In the genomic region with DNA sequence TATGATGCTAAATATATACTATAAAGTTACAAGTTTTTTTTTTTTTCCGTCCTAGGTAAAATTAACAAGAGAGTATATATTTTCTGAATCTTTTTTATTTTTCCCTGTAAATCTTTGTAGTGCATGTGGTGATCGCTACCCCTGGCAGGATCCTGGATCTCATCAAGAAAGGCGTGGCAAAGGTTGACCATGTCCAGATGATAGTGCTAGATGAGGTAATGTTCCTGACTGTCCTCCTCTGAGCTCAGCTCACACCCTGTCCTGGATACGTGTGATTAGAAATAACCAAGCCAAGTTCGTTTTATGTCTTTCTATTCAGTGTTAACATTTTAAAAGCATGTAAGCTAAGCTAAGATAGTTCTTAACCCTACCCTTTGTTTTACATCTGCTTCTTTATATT, we compare ENCODE assay signal across 23 mouse cellular contexts. TPM values are rescaled to one million over a fixed set of nuclear protein-coding genes. Genes with fewer than 3 reads are reported as not detected.
DNase-seq lines count a peak whose midpoint lies in the region; ATAC-seq and TF ChIP-seq lines count a peak whose summit lies in the region.
"Had no signal": no experiment of that assay in that cellular context is flagged by ENCODE, and none has a peak within 500 bp of the region (broad histone marks: within the 10 kb centered on the region; RNA-seq: fewer than 3 reads in every experiment).

No protein-coding gene starts in this region.

- no peak overlapping the region for H3K4me2 ChIP-seq in liver, embryonic 12.5 days
- no peak overlapping the region for H3K4me2 ChIP-seq in liver, embryonic 16.5 days (ENCODE audit: low read depth, low read length)
- H3K4me2 ChIP-seq in stomach, postnatal 0 days (replicated peaks; ENCODE audit: low read depth) = no peak overlapping the region
- H3K4me2 ChIP-seq in forebrain, embryonic 16.5 days (ENCODE audit: low read length) = no peak overlapping the region
- H3K4me2 ChIP-seq: embryonic facial prominence, embryonic 12.5 days; forebrain, embryonic 13.5 days; heart, embryonic 13.5 days; hindbrain, embryonic 12.5 days had no signal

- no peaks in the 10 kb centered on the region for H3K9me3 ChIP-seq in liver, embryonic 12.5 days (replicated peaks)
- no peaks in the 10 kb centered on the region for H3K9me3 ChIP-seq in liver, embryonic 16.5 days (replicated peaks; ENCODE audit: control insufficient read depth, low read length)
- no peaks in the 10 kb centered on the region for H3K9me3 ChIP-seq in stomach, postnatal 0 days (ENCODE audit: control insufficient read depth, low read length)
- H3K9me3 ChIP-seq in forebrain, embryonic 16.5 days (ENCODE audit: control insufficient read depth, low read length) = no peaks in the 10 kb centered on the region
- H3K9me3 ChIP-seq: embryonic facial prominence, embryonic 12.5 days; forebrain, embryonic 13.5 days; heart, embryonic 13.5 days; hindbrain, embryonic 12.5 days had no signal

- 0 out of 2 replicates have a peak, but pooled peaks cover 6% of the 10 kb centered on the region for H3K4me1 ChIP-seq in liver, embryonic 12.5 days
- no peaks in the 10 kb centered on the region; the same call in 1 of the 2 replicates for H3K4me1 ChIP-seq in liver, embryonic 16.5 days (ENCODE audit: control insufficient read depth, low read depth, low read length)
- no peaks in the 10 kb centered on the region for H3K4me1 ChIP-seq in stomach, postnatal 0 days (replicated peaks; ENCODE audit: control insufficient read depth, insufficient read depth)
- H3K4me1 ChIP-seq in forebrain, embryonic 16.5 days (replicated peaks; ENCODE audit: control insufficient read depth, insufficient read depth, low read length) = no peaks in the 10 kb centered on the region
- H3K4me1 ChIP-seq: embryonic facial prominence, embryonic 12.5 days; hindbrain, embryonic 12.5 days had no signal

- H3K27me3 ChIP-seq in liver, embryonic 12.5 days (replicated peaks) = no peaks in the 10 kb centered on the region
- H3K27me3 ChIP-seq in liver, embryonic 16.5 days (ENCODE audit: control insufficient read depth, insufficient read depth, low read depth, low read length) = no peaks in the 10 kb centered on the region
- H3K27me3 ChIP-seq in stomach, postnatal 0 days (ENCODE audit: control insufficient read depth, insufficient read depth, low read length) = no peaks in the 10 kb centered on the region
- H3K27me3 ChIP-seq in forebrain, embryonic 16.5 days (replicated peaks; ENCODE audit: control insufficient read depth, insufficient read depth, low read length) = no peaks in the 10 kb centered on the region
- H3K27me3 ChIP-seq: CH12.LX; embryonic facial prominence, embryonic 12.5 days; forebrain, embryonic 13.5 days; heart, embryonic 13.5 days; hindbrain, embryonic 12.5 days had no signal

- no peak overlapping the region for H3K27ac ChIP-seq in liver, embryonic 12.5 days
- no peak overlapping the region for H3K27ac ChIP-seq in liver, embryonic 16.5 days (ENCODE audit: low read length)
- H3K27ac ChIP-seq in stomach, postnatal 0 days (replicated peaks) = no peak overlapping the region
- no peak overlapping the region for H3K27ac ChIP-seq in forebrain, embryonic 16.5 days (ENCODE audit: low read length)
- H3K27ac ChIP-seq: embryonic facial prominence, embryonic 12.5 days; forebrain, embryonic 13.5 days; gastrocnemius, adult 2 months; heart, embryonic 13.5 days; hindbrain, embryonic 12.5 days had no signal

- TF ChIP-seq CTCF in stomach, postnatal 0 days (IDR thresholded peaks at IDR 0.05; ENCODE audit: low read depth) = no peak

- no peak for TF ChIP-seq EP300 in stomach, postnatal 0 days (optimal IDR thresholded peaks at IDR 0.05)

- peak; percentile 71; the same call in 1 of the 2 replicates for ATAC-seq in liver, embryonic 12.5 days
- ATAC-seq in liver, embryonic 16.5 days (ENCODE audit: low read depth) = peak; percentile 73
- ATAC-seq in stomach, postnatal 0 days (ENCODE audit: low FRiP score, low TSS enrichment) = no peak
- no peak for ATAC-seq in forebrain, embryonic 16.5 days
- ATAC-seq: forebrain, embryonic 13.5 days; hindbrain, embryonic 16.5 days; inflammation-experienced regulatory T-cells, adult 6 months had no signal

- H3K9ac ChIP-seq in liver, embryonic 12.5 days = no peak overlapping the region
- H3K9ac ChIP-seq in liver, embryonic 16.5 days (ENCODE audit: low read depth, low read length) = no peak overlapping the region
- no peak overlapping the region for H3K9ac ChIP-seq in stomach, postnatal 0 days (ENCODE audit: low read length)
- H3K9ac ChIP-seq in forebrain, embryonic 16.5 days (replicated peaks; ENCODE audit: low read depth, low read length) = no peak overlapping the region
- H3K9ac ChIP-seq: embryonic facial prominence, embryonic 12.5 days; forebrain, embryonic 13.5 days; heart, embryonic 13.5 days; hindbrain, embryonic 12.5 days had no signal

- peak; percentile 15 for DNase-seq in MN1 (ENCODE audit: low spot score)
- peak; percentile 21 for DNase-seq in c-Kit-positive CD71-positive TER-119-negative erythroid progenitor cells, embryonic 14.5 days (ENCODE audit: low read depth)
- no peak for DNase-seq in stomach, postnatal 0 days (ENCODE audit: low spot score)
- DNase-seq in lung, adult 18-20 months = no peak
- DNase-seq: adrenal gland, adult 8-10 months; cerebellum, adult 2 months; cerebellum, postnatal 10 days; embryo, embryonic 11 days; gastrocnemius, adult 2 months; gastrocnemius, postnatal 25 days; heart, postnatal 4 days had no signal

- no peak overlapping the region for H3K4me3 ChIP-seq in liver, embryonic 12.5 days
- H3K4me3 ChIP-seq in liver, embryonic 16.5 days (ENCODE audit: low read depth, low read length) = no peak overlapping the region
- no peak overlapping the region for H3K4me3 ChIP-seq in stomach, postnatal 0 days (ENCODE audit: low read depth, low read length)
- H3K4me3 ChIP-seq in forebrain, embryonic 16.5 days (replicated peaks; ENCODE audit: low read length) = no peak overlapping the region
- H3K4me3 ChIP-seq: embryonic facial prominence, embryonic 12.5 days; forebrain, embryonic 13.5 days; gastrocnemius, adult 2 months; heart, embryonic 13.5 days; hindbrain, embryonic 12.5 days had no signal

- 55% methylated on average over 5 of the region's 5 CpGs for WGBS in liver, embryonic 12.5 days (ENCODE audit: insufficient replicate concordance)
- WGBS in liver, embryonic 16.5 days (ENCODE audit: insufficient replicate concordance) = 53% methylated on average over 5 of the region's 5 CpGs
- WGBS in stomach, postnatal 0 days = 82% methylated on average over 5 of the region's 5 CpGs
- WGBS in forebrain, embryonic 16.5 days = 89% methylated on average over 5 of the region's 5 CpGs

- peaks cover 92% of the 10 kb centered on the region for H3K36me3 ChIP-seq in liver, embryonic 12.5 days
- H3K36me3 ChIP-seq in liver, embryonic 16.5 days (ENCODE audit: control insufficient read depth, insufficient read depth) = peaks cover 74% of the 10 kb centered on the region
- peaks cover 34% of the 10 kb centered on the region for H3K36me3 ChIP-seq in stomach, postnatal 0 days (ENCODE audit: control insufficient read depth, insufficient read depth, low read length)
- H3K36me3 ChIP-seq in forebrain, embryonic 16.5 days (ENCODE audit: control insufficient read depth, insufficient read depth) = peaks cover 40% of the 10 kb centered on the region

RNA-seq across cellular contexts. Expression of a gene that starts 21.6 kb away (rescaled TPM):
- polyA plus RNA-seq in liver, embryonic 12.5 days (2016; fragmentation: Nextera tagmentation; extraction: Ambion mirVana) = 9.3 and 10.0 TPM in 2 replicates
- 4.5 and 5.5 TPM in 2 replicates for polyA plus RNA-seq in liver, embryonic 16.5 days (2015; fragmentation: Nextera tagmentation; extraction: Ambion mirVana)
- polyA plus RNA-seq in stomach, postnatal 0 days (2015; fragmentation: Nextera tagmentation; extraction: Ambion mirVana) = 7.9 and 10.4 TPM in 2 replicates
- polyA plus RNA-seq in forebrain, embryonic 16.5 days (2015; fragmentation: Nextera tagmentation; extraction: Ambion mirVana) = 21.2 and 22.8 TPM in 2 replicates

RNA-seq across cellular contexts. Expression of a gene that starts 46.8 kb away (rescaled TPM):
- not detected in 2 replicates for polyA plus RNA-seq in liver, embryonic 12.5 days (2016; fragmentation: Nextera tagmentation; extraction: Ambion mirVana)
- not detected in 2 replicates for polyA plus RNA-seq in liver, embryonic 16.5 days (2015; fragmentation: Nextera tagmentation; extraction: Ambion mirVana)
- not detected in 2 replicates for polyA plus RNA-seq in stomach, postnatal 0 days (2015; fragmentation: Nextera tagmentation; extraction: Ambion mirVana)
- polyA plus RNA-seq in forebrain, embryonic 16.5 days (2015; fragmentation: Nextera tagmentation; extraction: Ambion mirVana) = not detected in 2 replicates
- polyA plus RNA-seq: brain, embryonic 14.5 days; cerebellum, adult 2 months; embryonic facial prominence, embryonic 12.5 days; forebrain, embryonic 13.5 days; heart, embryonic 13.5 days; heart, postnatal 0 days; hindbrain, embryonic 12.5 days; hindbrain, embryonic 16.5 days; inflammation-experienced regulatory T-cells, adult 6 months had no signal

Comparison
In these comparisons a context has a peak if more than half of its experiments do, and no peak if none do; other contexts are left out.
1. DNase-seq: peak in MN1 (single experiment) and c-Kit-positive CD71-positive TER-119-negative erythroid progenitor cells, embryonic 14.5 days (single experiment); none in stomach, postnatal 0 days (single experiment) and lung, adult 18-20 months (0 of 2).
2. ATAC-seq: peak in liver, embryonic 12.5 days (single experiment) and liver, embryonic 16.5 days (single experiment); none in stomach, postnatal 0 days (single experiment) and forebrain, embryonic 16.5 days (single experiment).